Mouse (Mus musculus): ENCODE data around the gene Ldb1.

- no peak for TF ChIP-seq CTCF (IDR thresholded peaks at IDR 0.05; ENCODE audit: borderline replicate concordance, control insufficient read depth, extremely low read depth, insufficient read depth, low read length, poor library complexity)
- TF ChIP-seq POLR2A (IDR thresholded peaks at IDR 0.05; ENCODE audit: control insufficient read depth, extremely low read depth, insufficient read depth, low read length, poor library complexity): no peak
These were observed 53.8 kb downstream of the Ldb1 start for GRCm38 (mm10) chr19:45991171-45991570.

Measured in thymus, adult 2 months (tissue).